Comparison of ENCODE assay signal across 11 mouse cellular contexts in genomic region chr17:50545274-50545673, GRCm38 (mm10). TPM values are rescaled to one million over a fixed set of nuclear protein-coding genes. Genes with fewer than 3 reads are reported as not detected.
DNase-seq lines count a peak whose midpoint lies in the region; ATAC-seq and TF ChIP-seq lines count a peak whose summit lies in the region.
"Had no signal": no experiment of that assay in that cellular context is flagged by ENCODE, and none has a peak within 500 bp of the region (broad histone marks: within the 10 kb centered on the region; RNA-seq: fewer than 3 reads in every experiment).

No protein-coding gene starts in this region.

- no peak overlapping the region for H3K9ac ChIP-seq in kidney, embryonic 15.5 days
- H3K9ac ChIP-seq in intestine, postnatal 0 days (ENCODE audit: low read depth, low read length): no peak overlapping the region
- H3K9ac ChIP-seq: hindbrain, embryonic 15.5 days; limb, embryonic 12.5 days; midbrain, embryonic 12.5 days had no signal

- peak overlapping the region; percentile 80 for H3K27ac ChIP-seq in kidney, adult 2 months (ENCODE audit: insufficient read depth, low read depth, low read length)
- H3K27ac ChIP-seq in kidney, embryonic 15.5 days: no peak overlapping the region
- peak overlapping the region; percentile 91 for H3K27ac ChIP-seq in intestine, postnatal 0 days (ENCODE audit: low read depth, low read length)
- H3K27ac ChIP-seq: hindbrain, embryonic 15.5 days; limb, embryonic 12.5 days; midbrain, embryonic 12.5 days had no signal

- no peaks in the 10 kb centered on the region for H3K27me3 ChIP-seq in kidney, adult 2 months (replicated peaks; ENCODE audit: control insufficient read depth, insufficient read depth, low read length)
- no peaks in the 10 kb centered on the region for H3K27me3 ChIP-seq in kidney, embryonic 15.5 days
- H3K27me3 ChIP-seq in intestine, postnatal 0 days (replicated peaks; ENCODE audit: control insufficient read depth, insufficient read depth, low read length): no peaks in the 10 kb centered on the region
- no peaks in the 10 kb centered on the region for H3K27me3 ChIP-seq in splenic B cell, adult 2 months (ENCODE audit: control insufficient read depth, insufficient read depth, low read length, poor library complexity, severe bottlenecking)
- H3K27me3 ChIP-seq: hindbrain, embryonic 15.5 days; limb, embryonic 12.5 days; midbrain, embryonic 12.5 days had no signal

- H3K4me3 ChIP-seq in kidney, adult 2 months (ENCODE audit: insufficient read depth, low read depth, low read length): peak overlapping the region; percentile 5; the same call in 1 of the 2 replicates
- no peak overlapping the region for H3K4me3 ChIP-seq in kidney, embryonic 15.5 days (replicated peaks)
- no peak overlapping the region; the same call in 1 of the 2 replicates for H3K4me3 ChIP-seq in intestine, postnatal 0 days (ENCODE audit: low read depth, low read length)
- H3K4me3 ChIP-seq: hindbrain, embryonic 15.5 days; limb, embryonic 12.5 days; midbrain, embryonic 12.5 days had no signal

- no peak for TF ChIP-seq POLR2A in kidney, adult 2 months (IDR thresholded peaks at IDR 0.05; ENCODE audit: low read depth, low read length)

- no peak overlapping the region for H3K4me2 ChIP-seq in kidney, embryonic 15.5 days
- peak overlapping the region; percentile 46 for H3K4me2 ChIP-seq in intestine, postnatal 0 days (replicated peaks; ENCODE audit: low read depth)
- H3K4me2 ChIP-seq: hindbrain, embryonic 15.5 days; limb, embryonic 12.5 days; midbrain, embryonic 12.5 days had no signal

- peak; percentile 52 for DNase-seq in kidney, adult 2 months
- peak; percentile 50 to 63 for DNase-seq in cerebellum, adult 18-20 months
- DNase-seq in splenic B cell, adult 2 months (ENCODE audit: low read depth, low spot score): peak; percentile 21
- no peak for DNase-seq in embryo, embryonic 11 days
- DNase-seq in left cerebral cortex, adult 8-10 months (ENCODE audit: low spot score in 2 of 2): no peak
- no peak for DNase-seq in left cerebral cortex, adult 9 months (ENCODE audit: low spot score in 2 of 2)

- ATAC-seq in kidney, embryonic 15.5 days (replicated peaks; ENCODE audit: low FRiP score): no peak
- ATAC-seq in intestine, postnatal 0 days: peak; percentile 99

- H3K9me3 ChIP-seq in kidney, embryonic 15.5 days (replicated peaks): 0 out of 2 replicates have a peak, but pooled peaks cover 4% of the 10 kb centered on the region
- H3K9me3 ChIP-seq in intestine, postnatal 0 days (ENCODE audit: control insufficient read depth): peaks cover 7% of the 10 kb centered on the region; the same call in 1 of the 2 replicates
- H3K9me3 ChIP-seq: hindbrain, embryonic 15.5 days had no signal

- H3K4me1 ChIP-seq in kidney, adult 2 months (ENCODE audit: control insufficient read depth, insufficient read depth, low read length): 0 out of 2 replicates have a peak, but pooled peaks cover 6% of the 10 kb centered on the region
- no peaks in the 10 kb centered on the region for H3K4me1 ChIP-seq in kidney, embryonic 15.5 days
- 0 out of 2 replicates have a peak, but pooled peaks cover 3% of the 10 kb centered on the region for H3K4me1 ChIP-seq in intestine, postnatal 0 days (replicated peaks; ENCODE audit: control insufficient read depth, insufficient read depth, low read length)
- H3K4me1 ChIP-seq: hindbrain, embryonic 15.5 days; limb, embryonic 12.5 days; midbrain, embryonic 12.5 days had no signal

- TF ChIP-seq CTCF in kidney, adult 2 months (conservative IDR thresholded peaks at IDR 0.05; ENCODE audit: insufficient read depth, insufficient read length, low read depth, low read length): no peak
- no peak for TF ChIP-seq CTCF in intestine, postnatal 0 days (IDR thresholded peaks at IDR 0.05; ENCODE audit: low read depth)

- WGBS in kidney, adult 2 months: 49% methylated on average over 6 of the region's 6 CpGs
- 84% methylated on average over 6 of the region's 6 CpGs for WGBS in kidney, embryonic 15.5 days
- WGBS in intestine, postnatal 0 days: 34% methylated on average over 6 of the region's 6 CpGs

- no peaks in the 10 kb centered on the region; the same call in 1 of the 2 replicates for H3K36me3 ChIP-seq in kidney, adult 2 months (ENCODE audit: control insufficient read depth, insufficient read depth, low read length)
- H3K36me3 ChIP-seq in kidney, embryonic 15.5 days: no peaks in the 10 kb centered on the region
- no peaks in the 10 kb centered on the region; the same call in 1 of the 2 replicates for H3K36me3 ChIP-seq in intestine, postnatal 0 days (ENCODE audit: control insufficient read depth, insufficient read depth)
- H3K36me3 ChIP-seq in splenic B cell, adult 2 months (ENCODE audit: control insufficient read depth, insufficient read depth, low read length, poor library complexity, severe bottlenecking): peaks cover 7% of the 10 kb centered on the region; the same call in 1 of the 2 replicates
- H3K36me3 ChIP-seq: hindbrain, embryonic 15.5 days; limb, embryonic 12.5 days; midbrain, embryonic 12.5 days had no signal

RNA-seq across cellular contexts. Expression of gene Plcl2, which starts 36.1 kb away (rescaled TPM):
- polyA plus RNA-seq in kidney, adult 2 months (2012; rRNA removed): 3.2 and 4.3 TPM in 2 replicates
- polyA plus RNA-seq in kidney, embryonic 15.5 days (2015; fragmentation: Nextera tagmentation; extraction: Ambion mirVana): 3.5 and 3.6 TPM in 2 replicates
- polyA plus RNA-seq in intestine, postnatal 0 days (2015; fragmentation: Nextera tagmentation; extraction: Ambion mirVana): 4.3 and 4.8 TPM in 2 replicates
- 10 to 100 TPM; 81.9 to 98.5 (median 91.1) TPM for total RNA-seq in left cerebral cortex, adult 8-10 months (2022)

Comparison
In these comparisons a context has a peak if more than half of its experiments do, and no peak if none do; other contexts are left out.
1. DNase-seq: peak in kidney, adult 2 months (single experiment), cerebellum, adult 18-20 months (2 of 2) and splenic B cell, adult 2 months (single experiment); none in embryo, embryonic 11 days (single experiment), left cerebral cortex, adult 8-10 months (0 of 2) and left cerebral cortex, adult 9 months (0 of 2).